Mouse (Mus musculus): ENCODE results near the gene Clpb.

The Clpb gene

GRCm38 (mm10) chr7:101821571-101822501 lies 158.4 kb downstream of the Clpb start:
- DNase-seq (ENCODE audit: low spot score) = peak; percentile 64

DNA sequence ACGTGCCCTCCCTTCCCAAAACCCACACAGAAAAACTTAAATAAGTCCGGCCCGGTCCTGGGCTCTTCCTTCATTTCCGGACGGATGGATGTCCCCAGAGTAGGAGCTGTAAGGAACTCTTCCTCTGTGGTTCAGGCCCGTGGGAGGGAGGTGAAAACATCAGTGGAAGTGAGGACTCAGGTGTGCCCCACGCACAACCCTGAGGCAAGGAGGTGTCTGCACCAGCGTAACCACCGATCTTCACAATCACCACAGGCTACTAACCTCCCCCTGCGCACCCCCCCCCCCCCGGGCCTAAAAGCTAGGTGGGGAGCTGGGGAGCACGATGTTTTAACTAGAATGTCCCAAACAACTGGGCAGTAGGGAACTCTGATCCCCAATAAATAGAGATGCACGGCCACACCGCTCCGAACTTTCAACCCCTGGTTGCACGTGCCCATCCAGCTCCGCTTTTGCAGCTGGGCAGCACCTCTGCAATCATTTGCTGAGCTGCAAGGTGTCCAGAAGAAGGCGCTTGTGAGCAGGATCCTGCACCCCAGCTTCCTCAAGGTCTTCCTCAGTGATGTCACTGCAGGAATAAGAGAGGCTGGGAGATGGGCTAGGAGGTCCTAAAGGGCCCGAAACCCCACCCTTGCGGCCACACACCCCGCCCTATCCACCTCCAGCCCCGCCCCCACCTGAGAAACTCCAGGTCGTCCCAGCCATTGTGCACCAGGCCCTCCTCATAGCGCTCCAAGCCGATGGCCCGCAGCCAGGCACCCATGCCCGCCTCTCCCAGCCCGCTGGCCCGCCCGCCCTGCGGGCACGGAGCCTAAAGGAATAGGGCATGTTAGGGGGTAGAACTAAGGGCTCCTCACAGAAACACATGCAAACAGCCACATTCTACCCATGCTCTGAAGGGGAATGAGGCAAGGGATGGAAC lies 159.7 kb downstream of the Clpb start:
- DNase-seq (ENCODE audit: low spot score) = no peak

DNA sequence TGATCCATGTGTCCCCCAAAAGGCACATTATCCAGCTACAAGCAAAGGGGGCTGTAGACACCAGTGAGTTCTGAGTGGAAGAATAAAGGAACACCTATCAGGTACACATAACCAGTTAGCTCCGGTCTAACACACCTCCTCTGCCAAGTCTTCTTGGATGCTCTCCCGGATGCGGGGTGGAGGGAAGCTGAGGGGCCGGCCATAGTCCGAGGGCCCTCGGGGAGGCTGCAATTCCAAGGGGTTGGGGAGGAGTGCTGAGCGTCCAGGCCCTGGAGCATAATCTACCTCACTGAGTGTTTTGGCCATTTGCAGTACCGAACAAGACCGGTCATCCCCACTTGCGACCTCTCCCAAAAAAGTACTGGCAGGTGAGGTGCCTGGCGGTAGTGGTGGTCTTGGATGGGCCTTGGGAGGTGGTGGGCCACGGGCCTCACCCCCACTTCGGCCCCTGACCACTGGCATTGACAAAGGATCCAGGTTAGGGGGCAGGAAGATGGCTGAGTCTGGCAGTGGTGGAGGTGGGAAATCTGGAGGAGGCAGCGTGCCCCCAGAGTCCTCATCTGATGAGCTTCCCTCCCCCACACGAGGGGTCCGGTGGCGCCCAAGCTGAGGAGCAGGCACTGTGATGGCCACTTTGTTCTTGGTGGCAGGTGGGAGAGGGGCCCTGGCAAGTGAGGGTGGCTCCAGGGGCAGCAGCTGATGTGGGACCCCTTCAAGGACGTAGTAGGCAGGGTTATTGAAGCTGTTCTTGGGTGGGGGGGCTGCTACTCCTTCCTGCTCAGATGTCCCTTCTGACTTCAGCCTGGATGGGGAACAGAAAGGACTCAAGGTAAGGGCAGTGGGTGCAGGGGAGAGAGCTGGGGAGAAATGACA lies 160.6 kb downstream of the Clpb start:
- DNase-seq (ENCODE audit: low spot score) = no peak

GRCm38 (mm10) chr7:101830373-101830772 lies 166.9 kb downstream of the Clpb start:
- no peak for DNase-seq (ENCODE audit: low spot score)

DNA sequence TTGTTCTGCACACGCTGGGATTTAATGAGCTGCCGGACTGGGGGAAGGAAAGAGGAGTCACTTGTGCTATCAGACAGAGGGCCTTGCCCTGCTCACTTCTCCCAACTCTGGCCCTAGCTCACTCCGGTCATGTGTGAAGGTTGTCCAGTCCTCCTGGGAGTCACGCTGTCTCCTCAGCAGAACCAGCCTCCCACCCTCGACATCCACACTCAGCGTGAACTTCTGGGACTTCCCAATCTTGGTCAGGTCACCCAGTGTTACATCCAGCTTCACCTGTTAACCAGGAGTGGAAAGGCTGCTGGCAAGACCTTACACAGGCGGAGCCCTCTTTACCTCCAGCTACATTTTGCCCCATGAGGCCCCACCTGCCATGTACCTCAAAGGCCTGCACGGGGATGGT lies 168.0 kb downstream of the Clpb start:
- no peak for DNase-seq (ENCODE audit: low spot score)

DNA sequence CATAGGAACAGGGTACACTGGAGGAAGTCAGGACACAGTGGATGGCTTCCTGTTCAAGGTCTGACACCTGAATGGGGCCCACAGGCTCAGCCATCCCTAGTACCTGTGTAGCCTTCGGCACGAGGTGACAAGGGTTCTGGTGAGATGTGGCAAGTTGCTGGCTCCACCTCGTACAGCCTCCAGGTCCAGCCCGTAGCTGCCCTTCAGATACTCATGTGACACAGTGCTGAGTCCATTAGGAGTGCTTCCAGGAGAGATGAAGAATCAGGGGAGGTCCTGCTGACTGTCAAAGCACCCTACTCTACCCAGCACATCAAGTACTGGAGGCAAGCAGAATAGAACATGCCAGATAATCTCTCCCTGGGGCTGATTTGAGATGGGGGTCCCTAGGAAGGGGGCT lies 168.9 kb downstream of the Clpb start:
- DNase-seq (ENCODE audit: low spot score) = no peak

DNA sequence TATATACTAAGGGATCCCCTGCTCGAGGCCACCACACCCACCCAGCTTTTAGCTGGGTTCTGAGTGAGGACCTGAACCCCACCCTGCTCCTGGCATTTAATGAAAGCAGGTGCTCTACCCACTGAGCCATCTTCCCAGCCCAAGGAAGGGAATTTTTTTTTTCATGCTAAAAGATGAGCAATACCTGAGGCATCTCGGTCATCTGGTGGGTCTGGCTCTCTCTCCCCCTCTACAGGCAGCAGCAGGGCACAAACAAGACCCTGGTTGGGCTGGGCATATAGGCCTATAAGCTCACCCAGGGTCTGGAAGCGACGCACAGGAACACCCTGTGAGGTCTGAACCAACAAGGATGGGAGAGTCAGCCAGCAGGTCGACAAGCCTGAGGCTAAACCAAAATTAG lies 169.9 kb downstream of the Clpb start:
- DNase-seq (ENCODE audit: low spot score) = no peak

DNA sequence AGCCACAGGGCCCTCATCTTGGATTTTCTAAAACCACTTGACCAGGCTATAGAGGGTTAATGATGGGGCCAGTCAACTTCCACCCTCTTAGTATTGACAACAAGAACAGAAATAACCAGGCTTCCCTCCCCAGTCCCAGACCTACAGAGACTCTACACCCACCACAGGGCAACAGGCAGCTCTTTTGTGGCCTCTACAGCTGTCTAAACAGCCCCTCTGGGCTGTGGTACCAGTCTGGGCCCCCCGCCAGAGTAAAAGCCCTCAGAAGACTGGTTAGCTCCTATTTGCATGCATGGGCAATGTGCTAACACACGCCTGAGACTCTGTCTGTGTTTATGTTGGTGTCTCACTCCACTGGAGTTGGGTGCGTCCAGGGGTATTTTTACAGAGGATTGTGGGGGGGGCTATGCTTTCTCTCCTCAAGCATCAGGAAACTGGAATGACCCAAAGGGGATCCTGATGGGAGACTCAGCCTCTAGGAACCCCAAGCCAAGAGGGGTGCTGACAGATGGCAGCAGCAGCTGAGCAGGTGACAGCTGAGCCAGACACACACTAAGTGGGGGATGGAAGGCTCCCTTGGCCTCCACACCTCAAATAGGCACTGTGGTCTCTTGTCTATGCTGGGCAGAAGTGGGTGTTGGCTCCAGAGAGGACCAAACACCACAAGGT lies 170.6 kb downstream of the Clpb start:
- no peak for DNase-seq (ENCODE audit: low spot score)

DNA sequence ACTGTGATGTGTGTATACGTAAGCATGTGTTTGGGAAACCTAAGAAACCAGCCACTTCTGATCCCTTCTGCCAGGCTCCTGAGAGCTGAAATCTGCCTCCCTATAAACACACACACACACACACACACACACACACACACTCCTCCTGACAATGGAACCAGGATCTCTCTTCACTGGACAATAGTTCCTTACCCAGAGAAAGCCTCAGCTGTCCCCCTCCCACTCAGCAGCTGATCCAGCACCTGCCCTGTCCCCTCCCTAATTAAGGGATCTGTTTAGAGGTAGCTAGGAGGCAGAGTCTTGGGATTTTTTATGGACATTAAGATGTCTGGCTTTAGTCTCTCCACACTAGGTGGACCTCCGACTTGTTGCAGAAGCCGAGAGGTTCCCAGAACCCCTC lies 171.5 kb downstream of the Clpb start:
- DNase-seq (ENCODE audit: low spot score) = no peak

DNA sequence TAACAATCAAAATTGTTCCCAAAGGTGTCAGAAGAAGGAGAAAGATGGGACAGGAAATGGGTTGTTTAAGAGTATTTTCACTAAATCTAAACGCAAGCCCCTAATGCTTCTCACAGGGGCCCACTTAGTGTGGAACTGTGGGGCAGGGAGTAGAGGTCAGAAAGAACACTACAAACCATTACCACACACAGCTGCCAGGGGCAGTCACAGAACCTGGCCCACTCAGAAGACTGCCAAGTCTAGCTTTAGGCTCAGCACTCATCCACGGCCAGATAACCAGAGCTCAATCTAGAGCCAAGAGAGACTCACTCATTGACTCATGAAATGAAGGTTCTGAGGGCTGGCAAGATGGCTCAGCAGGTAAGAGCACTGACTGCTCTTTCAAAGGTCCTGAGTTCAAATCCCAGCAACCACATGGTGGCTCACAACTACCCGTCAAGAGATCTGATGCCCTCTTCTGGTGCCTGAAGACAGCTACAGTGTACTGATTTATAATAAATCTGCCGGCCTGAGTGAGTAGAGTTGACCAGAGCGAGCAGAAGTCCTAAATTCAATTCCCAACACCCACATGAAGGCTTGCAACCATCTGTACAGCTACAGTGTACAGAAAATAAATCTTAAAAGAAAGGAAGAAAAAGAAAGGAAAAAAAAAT lies 172.2 kb downstream of the Clpb start:
- DNase-seq (ENCODE audit: low spot score) = no peak

- DNase-seq (ENCODE audit: low spot score) = peak; percentile 50
Measured at GRCm38 (mm10) chr7:101836271-101837153, 173.1 kb downstream of the Clpb start.

DNA sequence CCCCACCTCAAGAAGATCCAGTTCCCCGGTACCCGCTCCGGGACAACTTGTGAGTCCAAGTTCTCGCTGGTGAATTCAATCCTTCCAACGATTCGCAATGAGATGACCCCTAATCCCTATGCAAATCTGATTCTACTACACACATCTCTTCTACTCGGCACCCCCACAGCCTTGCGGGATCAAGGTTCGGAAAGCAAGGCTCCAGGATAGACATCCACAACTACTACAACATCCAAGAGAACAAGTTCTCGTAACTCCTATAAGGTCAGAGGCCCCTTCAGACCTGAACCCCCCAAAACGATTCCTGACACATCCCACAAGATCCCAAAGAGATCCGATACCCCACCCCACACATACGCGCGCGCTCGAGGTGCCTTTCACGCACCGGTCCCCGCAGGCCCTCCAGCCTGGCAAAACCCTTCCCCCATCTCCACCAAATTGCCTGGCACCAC lies 173.7 kb downstream of the Clpb start:
- no peak for DNase-seq (ENCODE audit: low spot score)

- peak; percentile 93 for DNase-seq (ENCODE audit: low spot score)
Measured at GRCm38 (mm10) chr7:101837606-101838471, 174.4 kb downstream of the Clpb start, which contains the start of gene Inppl1. Gene Inppl1 (minus strand): TSS chr7:101838229.

DNA sequence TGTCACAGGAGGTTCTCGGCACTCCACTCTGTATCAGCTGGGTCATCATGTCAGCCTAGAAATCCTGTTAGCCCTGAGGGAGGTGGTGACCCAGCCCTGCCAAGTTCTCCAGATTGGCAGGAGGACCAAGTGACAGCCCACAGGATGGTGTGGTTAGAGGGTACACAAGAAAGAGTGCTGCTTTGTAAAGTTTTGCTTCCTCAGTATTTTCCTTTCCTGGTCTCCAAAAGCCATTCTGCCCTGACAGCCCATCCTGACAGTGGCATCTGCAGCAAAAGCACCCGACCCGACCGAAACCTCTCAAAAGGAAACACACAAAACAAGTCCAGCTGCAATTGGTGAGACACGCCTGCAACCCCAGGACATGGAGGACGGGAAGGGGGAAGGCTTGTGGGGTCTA lies 180.8 kb downstream of the Clpb start:
- no peak for DNase-seq (ENCODE audit: low spot score)
